Mouse (Mus musculus) ES-E14 (cell line): ENCODE measurements around the gene Sv2c. TPM values are rescaled to one million over a fixed set of nuclear protein-coding genes. Genes with fewer than 3 reads are reported as not detected.

Source experiments
- DNase-seq: peaks from one replicate; pipeline ENCODE4 v3.0.0-alpha.2; 2013; ENCODE audit warnings: low read depth, low spot score
- H3K27ac ChIP-seq: 2 replicates; pipeline ENCODE4 v1.5.1; 2012; ENCODE audit warnings: low read depth, mild to moderate bottlenecking, low read length, moderate library complexity, mixed read lengths; ENCODE audit not compliant: poor library complexity, insufficient read depth, severe bottlenecking
- H3K36me3 ChIP-seq: 2 replicates; pipeline ENCODE4 v1.6.1; 2012; ENCODE audit warnings: mild to moderate bottlenecking, low read length, moderate library complexity, mixed read lengths; ENCODE audit not compliant: control insufficient read depth, poor library complexity, insufficient read depth, severe bottlenecking
- H3K4me1 ChIP-seq, 2 experiments: fragments of 150-350 bp in 1 of 2; sonication (generic) in 1 of 2; 2 replicates each; pipeline ENCODE4 v1.6.1; 2012; ENCODE audit warnings: low read length in 2 of 2, mild to moderate bottlenecking in 1 of 2, mixed read lengths in 1 of 2; ENCODE audit not compliant: control insufficient read depth in 2 of 2, insufficient read depth in 2 of 2, poor library complexity in 1 of 2
- H3K4me3 ChIP-seq, 2 experiments: fragments of 150-350 bp in 1 of 2; sonication (generic) in 1 of 2; 2 replicates each; pipeline ENCODE4 v1.5.1; 2012; ENCODE audit warnings: low read length in 2 of 2, low read depth in 1 of 2, mild to moderate bottlenecking in 1 of 2, mixed read lengths in 1 of 2; ENCODE audit not compliant: insufficient read depth in 1 of 2, poor library complexity in 1 of 2, severe bottlenecking in 1 of 2
- H3K9ac ChIP-seq: 2 replicates; pipeline ENCODE4 v1.6.1; 2012; ENCODE audit warnings: low read depth, mild to moderate bottlenecking, low read length, mixed read lengths; ENCODE audit not compliant: poor library complexity, insufficient read depth, severe bottlenecking
- H3K9me3 ChIP-seq: fragments of 150-350 bp; sonication (generic); 2 replicates; pipeline ENCODE4 v1.6.1; 2012; ENCODE audit warnings: low read depth, mild to moderate bottlenecking, low read length; ENCODE audit not compliant: control insufficient read depth, insufficient read depth
- CHD2 ChIP-seq: IDR thresholded peaks from 2 replicates; pipeline ENCODE4 v1.6.1; 2014; ENCODE audit warnings: mild to moderate bottlenecking, low read depth, low read length, inconsistent platforms
- HCFC1 ChIP-seq: IDR thresholded peaks from 2 replicates; pipeline ENCODE4 v1.6.1; 2012; ENCODE audit warnings: low read length, inconsistent platforms, borderline replicate concordance; ENCODE audit not compliant: insufficient read depth
- MAFK ChIP-seq: IDR thresholded peaks from 2 replicates; pipeline ENCODE4 v1.6.1; 2014; ENCODE audit warnings: mild to moderate bottlenecking, low read depth, low read length, inconsistent platforms; ENCODE audit not compliant: insufficient read depth
- ZC3H11A ChIP-seq: IDR thresholded peaks from 2 replicates; pipeline ENCODE4 v1.6.1; 2012; ENCODE audit warnings: low read depth, mild to moderate bottlenecking, inconsistent platforms, low read length, borderline replicate concordance
- ZNF384 ChIP-seq: IDR thresholded peaks from 2 replicates; pipeline ENCODE4 v1.6.1; 2012; ENCODE audit warnings: low read depth, low read length, inconsistent platforms
- in situ Hi-C, 2 experiments: fragments of 600-800 bp; cut with MboI; formaldehyde crosslinking; loops; one replicate each; pipeline ENCODE4 v1.15.1; 2025; ENCODE audit warnings: low sequenced_read_pairs in 2 of 2, inconsistent platforms in 1 of 2; ENCODE audit not compliant: unreplicated experiment in 2 of 2
- total RNA-seq: library from RNA; depleted of rRNA; stranded (reverse); fragments of 300-350 nt; gene quantifications from 2 replicates; pipeline ENCODE4 v1.2.3, GENCODE M21; 2012

Gene Sv2c
- total RNA-seq, 1 experiment: 0.89 TPM

DNA sequence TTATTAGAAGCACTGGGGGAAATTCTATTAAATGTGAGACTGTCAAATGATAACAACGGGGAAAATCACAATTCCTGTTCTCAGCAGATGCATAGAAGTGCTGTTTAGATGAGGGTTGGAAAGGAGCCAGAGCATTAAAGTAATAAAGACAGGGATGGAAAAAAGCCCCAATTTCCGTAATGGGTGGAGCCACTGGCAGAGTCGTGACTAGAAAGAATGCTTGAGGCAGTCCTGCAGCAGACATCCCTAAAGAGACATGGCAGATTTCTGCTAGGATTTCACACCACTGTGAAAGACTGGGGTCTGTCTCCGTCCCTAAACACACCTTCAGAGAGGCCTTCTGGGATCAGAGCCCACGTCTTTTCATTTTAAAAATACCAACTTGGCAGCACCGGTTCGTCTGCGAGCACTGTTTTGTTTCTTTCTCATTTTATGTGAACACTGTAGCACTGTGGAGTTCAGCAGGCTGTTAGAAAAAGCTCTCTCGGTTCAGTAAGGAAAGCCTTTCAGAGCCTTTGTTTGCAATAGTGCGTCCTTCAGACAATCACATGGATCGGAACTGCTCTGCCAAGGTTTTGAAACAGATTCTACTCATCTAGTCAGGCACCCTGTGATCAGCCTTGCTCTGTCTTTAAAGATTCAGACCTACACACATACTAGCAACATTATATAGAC lies 36.8 kb upstream of the Sv2c start:
- H3K4me1 ChIP-seq: peaks cover 0 to 2% of the 10 kb centered on the region in 2 experiments; a peak in 1 of 4 replicates
- no peaks in the 10 kb centered on the region for H3K9me3 ChIP-seq
- in situ Hi-C loops: no loop called here
- no peak overlapping the region for H3K27ac ChIP-seq
- TF ChIP-seq MAFK (no peak), HCFC1 (no peak), ZNF384 (no peak)
- H3K4me3 ChIP-seq: no peak overlapping the region
- DNase-seq: no peak
- no peaks in the 10 kb centered on the region for H3K36me3 ChIP-seq
- no peak overlapping the region for H3K9ac ChIP-seq

DNA sequence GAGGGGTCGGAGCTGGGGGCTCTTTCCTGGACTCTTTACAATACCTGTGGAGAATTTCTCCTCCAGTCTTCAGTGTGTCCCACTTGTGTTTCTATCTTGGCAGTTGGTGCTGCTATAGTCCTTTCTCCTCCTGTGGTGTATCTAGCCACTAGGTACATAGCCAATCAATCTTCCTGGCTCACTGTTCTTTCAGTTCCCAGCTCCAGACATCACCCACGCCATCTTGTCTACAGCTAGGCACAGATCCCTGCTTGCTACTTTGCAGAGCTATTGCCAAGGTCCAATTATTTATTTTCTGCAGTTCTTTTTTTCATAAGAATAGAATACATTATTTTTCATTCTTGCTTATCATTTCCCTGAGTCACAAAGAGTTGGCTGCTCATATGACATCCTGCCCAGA lies 34.2 kb upstream of the Sv2c start:
- H3K36me3 ChIP-seq: no peaks in the 10 kb centered on the region
- H3K4me1 ChIP-seq: no peaks in the 10 kb centered on the region
- H3K9me3 ChIP-seq: no peaks in the 10 kb centered on the region
- H3K4me3 ChIP-seq: no peak overlapping the region
- no peak overlapping the region for H3K9ac ChIP-seq
- H3K27ac ChIP-seq: no peak overlapping the region
- no peak for TF ChIP-seq MAFK
- TF ChIP-seq HCFC1: no peak
- TF ChIP-seq CHD2: no peak
- no peak for TF ChIP-seq ZNF384
- TF ChIP-seq ZC3H11A: no peak
- in situ Hi-C loops: no loop called here
- DNase-seq: no peak

DNA sequence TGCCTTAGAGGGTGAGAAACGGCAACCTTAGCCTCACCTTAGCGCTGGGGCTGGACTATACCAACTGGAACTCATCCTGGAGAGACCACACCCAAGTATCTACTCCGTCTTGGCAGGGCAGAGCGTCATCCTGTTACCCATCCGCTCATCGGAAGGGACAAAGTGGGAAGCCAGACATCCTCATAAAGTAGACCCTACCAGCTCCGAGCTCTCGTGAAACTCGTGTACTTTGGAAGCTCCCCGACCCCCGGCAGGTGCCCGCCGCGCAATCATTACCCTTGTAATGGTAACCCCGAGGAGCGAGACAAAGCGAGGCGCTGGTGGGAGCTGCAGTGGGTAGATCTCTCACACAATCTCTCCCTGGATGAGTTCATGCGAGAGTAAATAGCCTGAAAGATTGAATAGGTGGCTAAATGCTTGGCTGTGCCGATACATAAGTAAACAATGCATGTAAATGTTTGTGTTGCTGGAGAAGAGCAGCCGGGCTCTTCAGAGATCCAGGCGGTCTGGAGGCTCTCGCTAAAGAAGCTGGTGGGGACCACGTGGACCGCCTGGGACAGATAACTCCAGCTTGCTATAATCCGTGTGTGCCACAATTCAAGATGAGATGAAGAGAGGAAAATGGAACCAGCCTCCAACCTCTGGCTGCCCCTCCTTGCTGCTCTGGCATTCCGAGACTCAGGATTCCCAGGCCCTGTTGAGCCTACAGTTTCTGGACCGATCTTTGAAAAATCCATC lies 1.2 kb upstream of the Sv2c start:
- H3K36me3 ChIP-seq: no peaks in the 10 kb centered on the region
- no peak for TF ChIP-seq MAFK
- TF ChIP-seq ZC3H11A: no peak
- TF ChIP-seq HCFC1: no peak
- TF ChIP-seq CHD2: no peak
- no peak for TF ChIP-seq ZNF384
- no peaks in the 10 kb centered on the region for H3K9me3 ChIP-seq
- H3K4me1 ChIP-seq: peaks cover 0 to 2% of the 10 kb centered on the region in 2 experiments; a peak in 1 of 4 replicates
- peak overlapping the region; percentile 29 to 77 for H3K4me3 ChIP-seq
- no peak for DNase-seq
- in situ Hi-C loops: no loop called here
- no peak overlapping the region for H3K27ac ChIP-seq
- H3K9ac ChIP-seq: no peak overlapping the region

DNA sequence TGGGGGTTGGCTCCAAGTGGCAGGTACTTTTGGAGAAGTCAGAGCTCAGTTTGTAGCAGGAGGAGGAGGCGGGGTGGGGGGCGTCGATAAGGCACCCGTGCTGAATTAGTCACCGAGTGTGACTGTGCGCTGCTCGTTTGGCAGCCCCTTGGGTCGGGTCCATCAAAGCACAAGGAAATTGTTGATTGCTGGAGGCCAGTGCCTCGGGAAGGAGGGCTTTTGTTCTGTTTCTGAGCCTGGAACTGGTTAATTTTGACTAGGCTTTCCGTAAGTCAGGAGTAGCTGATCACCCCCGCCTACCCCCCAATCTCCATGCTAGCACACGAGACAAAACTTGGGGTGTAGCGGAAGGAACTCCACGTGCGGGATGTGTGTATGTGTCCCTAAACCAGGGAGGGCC lies 456 bp upstream of the Sv2c start:
- peak overlapping the region; percentile 55 to 77 for H3K4me3 ChIP-seq
- TF ChIP-seq CHD2 (no peak), ZC3H11A (no peak), HCFC1 (no peak), MAFK (no peak), ZNF384 (no peak)
- no peaks in the 10 kb centered on the region for H3K9me3 ChIP-seq
- no peak overlapping the region for H3K27ac ChIP-seq
- in situ Hi-C loops: no loop called here
- peaks cover 0 to 2% of the 10 kb centered on the region in 2 experiments; a peak in 1 of 4 replicates for H3K4me1 ChIP-seq
- no peaks in the 10 kb centered on the region for H3K36me3 ChIP-seq
- DNase-seq: no peak
- H3K9ac ChIP-seq: no peak overlapping the region

DNA sequence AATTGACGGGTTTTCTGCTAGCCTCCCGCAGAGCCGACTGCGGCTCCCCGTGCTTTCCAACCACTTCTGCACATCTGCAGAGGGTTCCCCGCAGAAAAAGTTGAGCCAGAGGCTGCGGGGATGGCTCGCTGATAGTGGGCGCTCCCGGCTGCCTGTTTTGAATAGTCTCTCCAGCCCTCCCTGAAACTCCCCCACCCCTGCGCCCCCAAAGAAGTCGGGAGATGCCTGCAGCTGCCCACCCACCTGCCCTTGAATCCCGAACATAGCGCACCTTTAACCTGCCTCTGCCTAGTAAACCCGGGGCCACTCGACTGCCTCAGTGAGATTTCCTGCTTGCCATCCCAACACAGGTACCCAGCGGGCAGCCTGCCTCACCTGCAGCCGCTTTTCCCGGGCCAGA lies 466 bp downstream of the Sv2c start:
- in situ Hi-C loops: no loop called here
- Histone ChIP-seq H3K4me3 (peak overlapping the region; percentile 55 to 77), H3K9ac (peak overlapping the region; percentile 6; the same call in 1 of the 2 replicates), H3K36me3 (no peaks in the 10 kb centered on the region), H3K27ac (no peak overlapping the region), H3K4me1 (peaks cover 0 to 2% of the 10 kb centered on the region in 2 experiments; a peak in 1 of 4 replicates), H3K9me3 (no peaks in the 10 kb centered on the region)
- DNase-seq: no peak
- TF ChIP-seq MAFK (no peak), HCFC1 (no peak), ZNF384 (no peak), CHD2 (no peak), ZC3H11A (no peak)
